Mouse (Mus musculus): Measurements from ENCODE around the gene Csnk1g2.

Csnk1g2 gene

GRCm38 (mm10) chr10:80622661-80623456, at the start of gene Csnk1g2:
Csnk1g2 (plus strand) TSS chr10:80622838.
- no peak for DNase-seq (ENCODE audit: low spot score in 2 of 2)

GRCm38 (mm10) chr10:80573944-80574343, 48.7 kb upstream of the Csnk1g2 start:
- DNase-seq (ENCODE audit: low spot score in 2 of 2), result no peak

- DNase-seq (ENCODE audit: low spot score in 2 of 2), result no peak
Observed at GRCm38 (mm10) chr10:80574896-80575295, 47.7 kb upstream of the Csnk1g2 start.

GRCm38 (mm10) chr10:80575925-80576324, 46.7 kb upstream of the Csnk1g2 start:
- DNase-seq (ENCODE audit: low spot score in 2 of 2), result no peak

- no peak for DNase-seq (ENCODE audit: low spot score in 2 of 2)
Observed at GRCm38 (mm10) chr10:80576351-80577194, 46.1 kb upstream of the Csnk1g2 start.

GRCm38 (mm10) chr10:80577195-80578130, 45.2 kb upstream of the Csnk1g2 start, which contains the start of gene Klf16:
Klf16 (minus strand) TSS chr10:80577321.
- DNase-seq (ENCODE audit: low spot score in 2 of 2), result peak; percentile 87 to 91

GRCm38 (mm10) chr10:80578131-80578750, 44.4 kb upstream of the Csnk1g2 start:
- peak in 1 of 2 experiments; percentile 52 for DNase-seq (ENCODE audit: low spot score in 2 of 2)

GRCm38 (mm10) chr10:80578911-80579310, 43.7 kb upstream of the Csnk1g2 start:
- DNase-seq (ENCODE audit: low spot score in 2 of 2), result no peak

- no peak for DNase-seq (ENCODE audit: low spot score in 2 of 2)
Observed at GRCm38 (mm10) chr10:80583047-80583446, 39.6 kb upstream of the Csnk1g2 start.

GRCm38 (mm10) chr10:80584045-80584488, 38.6 kb upstream of the Csnk1g2 start:
- no peak for DNase-seq (ENCODE audit: low spot score in 2 of 2)

- DNase-seq (ENCODE audit: low spot score in 2 of 2), result no peak
Observed at GRCm38 (mm10) chr10:80584642-80585552, 37.7 kb upstream of the Csnk1g2 start.

GRCm38 (mm10) chr10:80585581-80585980, 37.1 kb upstream of the Csnk1g2 start:
- no peak for DNase-seq (ENCODE audit: low spot score in 2 of 2)

- no peak for DNase-seq (ENCODE audit: low spot score in 2 of 2)
Observed at GRCm38 (mm10) chr10:80586407-80587304, 36.0 kb upstream of the Csnk1g2 start.

GRCm38 (mm10) chr10:80587305-80587657, 35.4 kb upstream of the Csnk1g2 start:
- no peak for DNase-seq (ENCODE audit: low spot score in 2 of 2)

GRCm38 (mm10) chr10:80589127-80589878, 33.3 kb upstream of the Csnk1g2 start:
- no peak for DNase-seq (ENCODE audit: low spot score in 2 of 2)

GRCm38 (mm10) chr10:80589879-80590854, 32.5 kb upstream of the Csnk1g2 start, which contains the start of gene Abhd17a:
Abhd17a (minus strand) TSS chr10:80590341.
- DNase-seq (ENCODE audit: low spot score in 2 of 2), result peak; percentile 75 to 85

GRCm38 (mm10) chr10:80596318-80596717, 26.3 kb upstream of the Csnk1g2 start:
- no peak for DNase-seq (ENCODE audit: low spot score in 2 of 2)
